Mouse (Mus musculus): ENCODE measurements around the gene Olfr310. TPM values are rescaled to one million over a fixed set of nuclear protein-coding genes. Genes with fewer than 3 reads are reported as not detected.

Olfr310 gene
- polyA plus RNA-seq (2012; ENCODE audit: insufficient read depth, insufficient read length, missing spikeins): not detected in 2 replicates

DNA sequence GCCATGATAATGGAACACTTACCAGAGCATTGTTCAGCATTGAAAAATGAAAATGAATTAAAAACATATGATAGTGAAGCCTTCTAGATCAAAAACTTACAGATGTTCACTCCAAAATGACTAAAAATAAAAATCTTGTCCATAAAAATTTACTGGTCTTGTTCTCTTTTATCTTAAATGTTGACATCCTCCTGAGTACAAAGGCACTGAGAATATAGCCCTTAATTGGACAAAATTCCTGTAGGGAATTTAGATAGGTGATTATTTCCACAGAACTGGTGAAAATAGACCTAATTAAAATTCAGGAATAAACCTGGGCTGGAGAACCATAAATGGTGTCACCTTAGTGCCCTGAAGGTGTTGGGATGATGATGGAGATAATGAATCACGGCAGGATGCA, at the start of gene Olfr310:
Gene Olfr310, minus strand, starts transcription at position 101 of the 400 bp plus-strand sequence.
- Histone ChIP-seq H3K27ac (ENCODE audit: insufficient read depth, low read depth, low read length) (no peak within 1 kb of the TSS), H3K4me1 (ENCODE audit: control insufficient read depth, insufficient read depth, low read length) (no peaks in the 10 kb centered on the region), H3K4me3 (ENCODE audit: insufficient read depth, low read length) (no peak within 1 kb of the TSS)
- no peak for TF ChIP-seq CTCF (IDR thresholded peaks at IDR 0.05; ENCODE audit: low read depth, low read length)
- no peak for TF ChIP-seq POLR2A (IDR thresholded peaks at IDR 0.05; ENCODE audit: borderline replicate concordance, low read depth, low read length)

DNA sequence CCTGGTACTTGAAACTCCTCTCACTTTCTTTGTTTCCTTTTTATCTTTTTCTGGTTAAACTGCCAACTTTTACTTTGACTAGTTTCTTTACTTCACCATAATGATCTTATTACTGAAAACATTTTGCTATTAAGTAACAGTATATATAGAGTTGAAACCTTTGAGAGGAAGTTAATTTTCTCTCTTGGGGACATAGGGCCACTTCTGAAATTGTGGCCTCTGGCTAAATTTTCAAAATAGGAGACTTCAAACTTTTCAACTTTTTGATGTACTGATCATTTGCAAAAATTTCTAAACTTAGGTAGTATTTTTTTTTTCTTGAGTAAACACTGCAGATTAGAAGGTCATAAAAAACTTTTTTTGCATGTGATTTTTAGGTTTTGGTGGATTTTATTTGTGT, 48.6 kb upstream of the Olfr310 start, which contains the start of gene Olfr308:
Gene Olfr308, minus strand, starts transcription at position 101 of the 400 bp plus-strand sequence.
- no peaks in the 10 kb centered on the region for H3K4me1 ChIP-seq (ENCODE audit: control insufficient read depth, insufficient read depth, low read length)
- H3K27ac ChIP-seq (ENCODE audit: insufficient read depth, low read depth, low read length): no peak within 1 kb of the TSS
- H3K4me3 ChIP-seq (ENCODE audit: insufficient read depth, low read length): no peak within 1 kb of the TSS
- TF ChIP-seq CTCF (IDR thresholded peaks at IDR 0.05; ENCODE audit: low read depth, low read length): no peak
- no peak for TF ChIP-seq POLR2A (IDR thresholded peaks at IDR 0.05; ENCODE audit: borderline replicate concordance, low read depth, low read length)

DNA sequence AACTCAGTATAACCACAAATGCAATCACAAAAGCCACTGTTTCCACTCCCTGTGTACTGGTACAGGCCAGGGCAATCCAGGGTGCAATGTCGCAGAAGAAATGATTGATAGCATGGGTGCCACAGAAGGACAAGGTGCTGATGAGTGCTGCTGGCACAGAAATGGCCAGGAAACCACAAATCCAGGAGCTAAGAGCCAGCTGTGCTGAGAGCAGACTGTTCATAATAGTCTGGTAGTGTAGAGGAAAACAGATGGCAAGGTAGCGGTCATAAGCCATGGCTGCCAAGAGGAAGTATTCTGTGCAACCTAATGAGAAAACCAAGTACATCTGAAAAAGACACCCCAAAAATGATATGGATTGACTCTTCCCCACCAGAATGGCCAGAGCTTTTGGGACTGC, 44.4 kb upstream of the Olfr310 start:
- Histone ChIP-seq H3K27ac (ENCODE audit: insufficient read depth, low read depth, low read length) (no peak overlapping the region), H3K4me1 (ENCODE audit: control insufficient read depth, insufficient read depth, low read length) (no peaks in the 10 kb centered on the region), H3K4me3 (ENCODE audit: insufficient read depth, low read length) (no peak overlapping the region)
- no peak for TF ChIP-seq CTCF (IDR thresholded peaks at IDR 0.05; ENCODE audit: low read depth, low read length)
- TF ChIP-seq POLR2A (IDR thresholded peaks at IDR 0.05; ENCODE audit: borderline replicate concordance, low read depth, low read length): no peak

DNA sequence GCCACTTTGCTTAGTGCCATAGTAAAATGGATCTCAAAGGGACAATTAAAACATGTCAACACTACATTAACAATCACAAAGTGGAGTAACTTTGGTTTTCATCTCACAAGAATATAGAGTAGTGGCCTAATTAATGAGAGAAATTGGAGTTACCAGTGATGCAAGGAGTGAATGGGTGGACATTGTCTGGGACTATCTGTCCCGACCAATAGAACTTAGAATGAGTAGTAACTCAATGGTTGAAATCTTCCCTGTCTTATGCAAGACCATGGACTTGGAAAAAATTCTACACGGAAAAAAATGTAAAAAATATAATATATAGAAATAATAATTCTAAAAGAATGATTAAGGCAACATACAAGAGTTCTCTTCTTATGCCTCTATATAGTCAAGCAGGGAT, 36.6 kb upstream of the Olfr310 start, which contains the start of gene Olfr309:
Gene Olfr309, minus strand, starts transcription at position 101 of the 400 bp plus-strand sequence.
- Histone ChIP-seq H3K27ac (ENCODE audit: insufficient read depth, low read depth, low read length) (no peak within 1 kb of the TSS), H3K4me3 (ENCODE audit: insufficient read depth, low read length) (no peak within 1 kb of the TSS), H3K4me1 (ENCODE audit: control insufficient read depth, insufficient read depth, low read length) (no peaks in the 10 kb centered on the region)
- no peak for TF ChIP-seq CTCF (IDR thresholded peaks at IDR 0.05; ENCODE audit: low read depth, low read length)
- TF ChIP-seq POLR2A (IDR thresholded peaks at IDR 0.05; ENCODE audit: borderline replicate concordance, low read depth, low read length): no peak

DNA sequence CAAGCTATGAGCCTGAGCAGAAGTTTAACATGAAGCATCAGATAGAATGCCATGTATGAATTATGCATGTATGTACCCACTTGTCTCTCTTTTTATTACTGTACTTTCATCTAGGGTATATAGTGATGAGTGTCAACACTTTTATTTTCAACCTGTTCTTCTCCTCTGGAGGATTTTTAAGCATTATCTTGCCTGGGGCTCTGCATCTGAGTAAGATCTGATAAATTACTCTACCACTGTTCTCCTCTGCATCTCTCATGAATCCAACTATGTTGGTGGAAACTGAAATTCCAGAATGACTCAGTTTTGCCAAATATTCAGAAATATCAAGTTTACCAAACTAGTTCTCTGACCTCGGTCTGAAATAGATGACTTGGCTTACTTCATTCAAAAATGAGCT, 30.8 kb downstream of the Olfr310 start, which contains the start of gene Vmn2r76:
Gene Vmn2r76, minus strand, starts transcription at position 101 of the 400 bp plus-strand sequence.
- no peak within 1 kb of the TSS for H3K27ac ChIP-seq (ENCODE audit: insufficient read depth, low read depth, low read length)
- no peaks in the 10 kb centered on the region for H3K4me1 ChIP-seq (ENCODE audit: control insufficient read depth, insufficient read depth, low read length)
- TF ChIP-seq POLR2A (IDR thresholded peaks at IDR 0.05; ENCODE audit: borderline replicate concordance, low read depth, low read length) (no peak), CTCF (IDR thresholded peaks at IDR 0.05; ENCODE audit: low read depth, low read length) (no peak)
- no peak within 1 kb of the TSS for H3K4me3 ChIP-seq (ENCODE audit: insufficient read depth, low read length)

Other genes with a start within 250 kb of the Olfr310 start
- gene Vmn2r75, start 105.4 kb downstream of the Olfr310 start, polyA plus RNA-seq (2012; ENCODE audit: insufficient read depth, insufficient read length, missing spikeins): not detected in 2 replicates
- 0.11 and 0.20 TPM in 2 replicates for gene Vmn2r76, start 30.9 kb downstream of the Olfr310 start, polyA plus RNA-seq (2012; ENCODE audit: insufficient read depth, insufficient read length, missing spikeins)
- not detected in 2 replicates for gene Olfr309, start 36.5 kb upstream of the Olfr310 start, polyA plus RNA-seq (2012; ENCODE audit: insufficient read depth, insufficient read length, missing spikeins)
- gene Olfr308, start 48.5 kb upstream of the Olfr310 start, polyA plus RNA-seq (2012; ENCODE audit: insufficient read depth, insufficient read length, missing spikeins): not detected in 2 replicates
- gene Olfr307, start 60.4 kb upstream of the Olfr310 start, polyA plus RNA-seq (2012; ENCODE audit: insufficient read depth, insufficient read length, missing spikeins): not detected in 2 replicates
- gene Olfr305, start 89.8 kb upstream of the Olfr310 start, polyA plus RNA-seq (2012; ENCODE audit: insufficient read depth, insufficient read length, missing spikeins): not detected in 2 replicates
- gene Olfr304, start 109.5 kb upstream of the Olfr310 start, polyA plus RNA-seq (2012; ENCODE audit: insufficient read depth, insufficient read length, missing spikeins): not detected in 2 replicates
- gene Olfr303, start 120.6 kb upstream of the Olfr310 start, polyA plus RNA-seq (2012; ENCODE audit: insufficient read depth, insufficient read length, missing spikeins): not detected in 2 replicates
- not detected in 2 replicates for gene Olfr301, start 126.7 kb upstream of the Olfr310 start, polyA plus RNA-seq (2012; ENCODE audit: insufficient read depth, insufficient read length, missing spikeins)
- not detected in 2 replicates for gene Olfr299, start 182.7 kb upstream of the Olfr310 start, polyA plus RNA-seq (2012; ENCODE audit: insufficient read depth, insufficient read length, missing spikeins)
- gene Olfr298, start 215.3 kb upstream of the Olfr310 start, polyA plus RNA-seq (2012; ENCODE audit: insufficient read depth, insufficient read length, missing spikeins): not detected in 2 replicates
- gene Olfr297, start 242.8 kb upstream of the Olfr310 start, polyA plus RNA-seq (2012; ENCODE audit: insufficient read depth, insufficient read length, missing spikeins): not detected in 2 replicates